Mouse (Mus musculus) E14TG2a.4 (cell line): ENCODE results near the gene Bri3.

Source experiments
- CTCF ChIP-seq: conservative IDR thresholded peaks from 2 replicates; pipeline ENCODE4 v1.5.1; 2014; ENCODE audit warnings: low read length
- NANOG ChIP-seq: IDR thresholded peaks from 2 replicates; pipeline ENCODE4 v1.6.1; 2014; ENCODE audit warnings: borderline replicate concordance, low read length, mixed read lengths
- POU5F1 ChIP-seq: IDR thresholded peaks from 2 replicates; pipeline ENCODE4 v1.6.1; 2014; ENCODE audit warnings: low read length, borderline replicate concordance

DNA sequence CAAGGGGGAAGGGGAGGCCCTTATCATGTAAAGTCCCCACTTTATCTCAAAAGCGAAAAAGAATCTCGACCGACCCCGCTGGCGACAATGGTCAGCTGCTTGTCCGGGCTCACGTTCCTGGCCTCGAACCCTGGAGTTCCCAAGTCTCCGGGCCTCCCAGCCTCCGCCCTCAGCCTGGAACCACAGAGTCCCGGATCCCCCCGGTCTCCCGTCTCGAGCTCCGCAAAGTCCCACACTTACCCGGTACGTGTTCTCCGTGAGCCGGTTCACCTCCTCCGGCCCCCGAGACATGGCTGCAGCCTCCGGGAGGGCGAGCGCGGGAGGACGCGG lies 113.3 kb downstream of the Bri3 start:
- TF ChIP-seq CTCF (no peak), NANOG (no peak), POU5F1 (no peak)
